9 mouse cellular contexts compared by ENCODE assay signal in the genomic region with DNA sequence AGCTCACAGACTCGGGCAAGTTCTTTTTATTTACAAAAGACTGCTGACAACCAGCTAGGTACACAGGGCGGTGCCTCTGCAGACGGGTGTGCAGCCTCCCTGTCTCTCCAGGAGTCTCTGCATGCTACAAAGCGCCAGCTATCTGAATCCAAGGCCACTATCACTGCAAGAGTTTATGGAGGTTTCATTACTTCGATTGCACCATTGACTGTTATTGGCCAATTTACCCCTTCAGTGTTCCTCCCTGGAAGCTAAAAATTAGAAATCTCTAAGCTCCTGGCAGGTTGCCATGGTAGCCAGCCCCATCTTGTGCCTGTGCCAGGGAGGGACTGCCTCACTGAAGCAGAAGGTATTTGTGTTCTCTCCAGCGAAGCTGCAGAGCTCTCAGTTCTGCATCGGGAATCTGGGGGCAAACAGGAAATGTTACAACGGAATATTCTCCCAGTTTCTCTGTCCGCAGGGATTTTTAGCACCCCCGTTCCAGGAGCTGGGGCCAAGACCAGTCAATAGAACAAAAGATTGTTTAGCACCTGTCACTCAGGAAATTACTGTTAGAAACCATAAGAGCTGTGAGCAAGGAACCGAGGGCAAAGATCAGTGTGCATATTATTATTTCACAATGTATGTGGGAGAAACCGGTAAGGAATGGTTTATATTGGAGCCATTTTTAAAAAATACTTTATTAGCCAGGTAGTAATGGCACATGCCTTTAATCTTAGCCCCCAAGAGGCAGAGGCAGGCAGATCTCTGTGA. TPM values are rescaled to one million over a fixed set of nuclear protein-coding genes. Genes with fewer than 3 reads are reported as not detected.
DNase-seq lines count a peak whose midpoint lies in the region; ATAC-seq lines count a peak whose summit lies in the region.
"Had no signal": no experiment of that assay in that cellular context is flagged by ENCODE, and none has a peak within 500 bp of the region (broad histone marks: within the 10 kb centered on the region; RNA-seq: fewer than 3 reads in every experiment).

No protein-coding gene starts in this region.

- no peak overlapping the region for H3K4me2 ChIP-seq in hindbrain, embryonic 14.5 days (replicated peaks)
- no peak overlapping the region for H3K4me2 ChIP-seq in stomach, embryonic 16.5 days (ENCODE audit: low read depth, low read length)

- peak overlapping the region; percentile 67 for H3K27ac ChIP-seq in hindbrain, embryonic 14.5 days
- peak overlapping the region; percentile 20; the same call in 1 of the 2 replicates for H3K27ac ChIP-seq in stomach, embryonic 16.5 days (ENCODE audit: low read length)

- 59% methylated on average over 12 of the region's 12 CpGs for WGBS in hindbrain, embryonic 14.5 days
- 49% methylated on average over 12 of the region's 12 CpGs for WGBS in stomach, embryonic 16.5 days

- intact Hi-C loops in left cerebral cortex, postnatal 25 days (cut with DNase I): no loop called here

- H3K36me3 ChIP-seq in hindbrain, embryonic 14.5 days (replicated peaks; ENCODE audit: control insufficient read depth, insufficient read depth): peaks cover 84% of the 10 kb centered on the region
- H3K36me3 ChIP-seq in stomach, embryonic 16.5 days (ENCODE audit: control insufficient read depth, insufficient read depth, low read length): peaks cover 11% of the 10 kb centered on the region; the same call in 1 of the 2 replicates

- H3K9ac ChIP-seq in hindbrain, embryonic 14.5 days: no peak overlapping the region
- H3K9ac ChIP-seq in stomach, embryonic 16.5 days (ENCODE audit: low read length): no peak overlapping the region

- ATAC-seq in hindbrain, embryonic 14.5 days (ENCODE audit: low FRiP score): no peak
- ATAC-seq in stomach, embryonic 16.5 days (ENCODE audit: insufficient read depth, low FRiP score): peak; percentile 82
- ATAC-seq: Patski had no signal

- DNase-seq in kidney, postnatal 36 days: peak; percentile 14 to 19
- no peak for DNase-seq in kidney, adult 18-20 months
- DNase-seq in brain, embryonic 18.5 days (ENCODE audit: low read depth, low spot score): peak; percentile 8
- peak; percentile 59 for DNase-seq in hindbrain, embryonic 14.5 days (ENCODE audit: low spot score)
- peak; percentile 64 to 77 for DNase-seq in left cerebral cortex, postnatal 25 days (ENCODE audit: low spot score in 2 of 2)
- no peak for DNase-seq in MN1 (ENCODE audit: low spot score)
- DNase-seq in spleen, postnatal 4 days (ENCODE audit: low spot score in 2 of 2): no peak

- H3K4me1 ChIP-seq in hindbrain, embryonic 14.5 days (replicated peaks; ENCODE audit: control insufficient read depth, insufficient read depth, low read length): no peaks in the 10 kb centered on the region; the same call in 1 of the 2 replicates
- H3K4me1 ChIP-seq in stomach, embryonic 16.5 days (ENCODE audit: control insufficient read depth, insufficient read depth, low read length): 0 out of 2 replicates have a peak, but pooled peaks cover 3% of the 10 kb centered on the region

- no peaks in the 10 kb centered on the region for H3K27me3 ChIP-seq in hindbrain, embryonic 14.5 days (ENCODE audit: control insufficient read depth, insufficient read depth, low read length)
- H3K27me3 ChIP-seq in stomach, embryonic 16.5 days (ENCODE audit: control insufficient read depth, insufficient read depth, low read length): no peaks in the 10 kb centered on the region
- H3K27me3 ChIP-seq: Patski had no signal

- H3K9me3 ChIP-seq in hindbrain, embryonic 14.5 days (ENCODE audit: control insufficient read depth, low read length): no peaks in the 10 kb centered on the region
- H3K9me3 ChIP-seq in stomach, embryonic 16.5 days (replicated peaks; ENCODE audit: control insufficient read depth, low read length): no peaks in the 10 kb centered on the region

- H3K4me3 ChIP-seq in hindbrain, embryonic 14.5 days (replicated peaks; ENCODE audit: low read length): no peak overlapping the region
- no peak overlapping the region for H3K4me3 ChIP-seq in stomach, embryonic 16.5 days (replicated peaks; ENCODE audit: low read length)

RNA-seq across cellular contexts. Expression of gene Rab3gap2, which starts 49.4 kb away (rescaled TPM):
- polyA plus RNA-seq in hindbrain, embryonic 14.5 days (2014; fragmentation: Nextera tagmentation; extraction: Ambion mirVana): 26.8 and 28.8 TPM in 2 replicates
- 10 to 100 TPM; 71.6 to 74.2 TPM for total RNA-seq in left cerebral cortex, postnatal 25 days (2021)
- polyA plus RNA-seq in stomach, embryonic 16.5 days (2015; fragmentation: Nextera tagmentation; extraction: Ambion mirVana): 24.0 and 24.9 TPM in 2 replicates

Comparison
In these comparisons a context has a peak if more than half of its experiments do, and no peak if none do; other contexts are left out.
1. DNase-seq: peak in kidney, postnatal 36 days (2 of 2), brain, embryonic 18.5 days (single experiment), hindbrain, embryonic 14.5 days (single experiment) and left cerebral cortex, postnatal 25 days (2 of 2); none in kidney, adult 18-20 months (single experiment), MN1 (single experiment) and spleen, postnatal 4 days (0 of 2).